ENCODE assay signal across 25 mouse cellular contexts in the genomic region with DNA sequence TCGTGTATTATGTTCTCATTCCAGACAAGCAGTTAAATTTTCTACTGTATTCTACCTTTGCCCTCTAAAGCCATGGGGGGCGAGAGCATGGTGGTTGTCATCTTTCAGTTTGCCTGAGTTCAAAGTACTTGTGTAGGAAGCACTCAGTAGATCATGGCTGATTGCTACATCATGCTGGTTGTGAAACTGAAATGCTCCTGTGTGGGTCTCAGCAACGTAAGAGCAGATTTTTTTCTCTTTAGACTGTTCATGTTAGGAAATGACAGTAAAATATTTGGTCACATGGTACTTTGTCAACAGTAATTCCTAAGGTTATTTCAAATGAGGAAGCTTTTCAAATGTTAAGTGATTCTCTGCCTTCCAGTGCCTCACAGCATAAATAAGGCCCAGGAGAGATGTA. TPM values are rescaled to one million over a fixed set of nuclear protein-coding genes. Genes with fewer than 3 reads are reported as not detected.
DNase-seq lines count a peak whose midpoint lies in the region; ATAC-seq and TF ChIP-seq lines count a peak whose summit lies in the region.
"Had no signal": no experiment of that assay in that cellular context is flagged by ENCODE, and none has a peak within 500 bp of the region (broad histone marks: within the 10 kb centered on the region; RNA-seq: fewer than 3 reads in every experiment).

No protein-coding gene starts in this region.

- DNase-seq in kidney, adult 2 months, result peak; percentile 14
- DNase-seq in fat pad, adult 2 months (ENCODE audit: extremely low read depth, low read depth, low spot score), result peak; percentile 75
- peak; percentile 39 for DNase-seq in lung, postnatal 14 days
- peak; percentile 35 for DNase-seq in yolk sac, embryonic 10.5 days (ENCODE audit: low spot score)
- no peak for DNase-seq in spleen, postnatal 14 days (ENCODE audit: low spot score in 2 of 2)
- DNase-seq in hindbrain, embryonic 14.5 days (ENCODE audit: low spot score), result no peak
- DNase-seq: B cell, adult 2 months; cerebellum, adult 11 months; cerebellum, postnatal 25 days; gastrocnemius, postnatal 36 days; heart, postnatal 14 days; kidney, adult 11 months; kidney, postnatal 25 days; layer of hippocampus, postnatal 36 days; retina, postnatal 1 day; right cerebral cortex, postnatal 4 days; thymus, postnatal 25 days had no signal

- no peak overlapping the region for H3K4me2 ChIP-seq in kidney, embryonic 15.5 days
- H3K4me2 ChIP-seq in hindbrain, embryonic 14.5 days (replicated peaks), result no peak overlapping the region
- H3K4me2 ChIP-seq: heart, embryonic 11.5 days; hindbrain, embryonic 15.5 days; midbrain, embryonic 12.5 days; neural tube, embryonic 15.5 days had no signal

- H3K9me3 ChIP-seq in kidney, embryonic 15.5 days (replicated peaks), result no peaks in the 10 kb centered on the region
- no peaks in the 10 kb centered on the region for H3K9me3 ChIP-seq in hindbrain, embryonic 14.5 days (ENCODE audit: control insufficient read depth, low read length)
- H3K9me3 ChIP-seq: embryonic facial prominence, embryonic 10.5 days; hindbrain, embryonic 15.5 days; midbrain, embryonic 12.5 days; neural tube, embryonic 15.5 days had no signal

- peaks cover 5% of the 10 kb centered on the region for H3K36me3 ChIP-seq in kidney, adult 2 months (ENCODE audit: control insufficient read depth, insufficient read depth, low read length)
- H3K36me3 ChIP-seq in kidney, embryonic 15.5 days, result peaks cover 68% of the 10 kb centered on the region
- H3K36me3 ChIP-seq in hindbrain, embryonic 14.5 days (replicated peaks; ENCODE audit: control insufficient read depth, insufficient read depth), result peaks cover 62% of the 10 kb centered on the region

- no peak overlapping the region for H3K27ac ChIP-seq in kidney, adult 2 months (ENCODE audit: insufficient read depth, low read depth, low read length)
- H3K27ac ChIP-seq in kidney, embryonic 15.5 days, result no peak overlapping the region
- no peak overlapping the region for H3K27ac ChIP-seq in hindbrain, embryonic 14.5 days
- H3K27ac ChIP-seq: embryonic facial prominence, embryonic 10.5 days; hindbrain, embryonic 15.5 days; midbrain, embryonic 12.5 days; neural tube, embryonic 15.5 days had no signal

- no peak for ATAC-seq in kidney, embryonic 15.5 days (replicated peaks; ENCODE audit: low FRiP score)
- no peak for ATAC-seq in hindbrain, embryonic 14.5 days (ENCODE audit: low FRiP score)
- ATAC-seq: forebrain, embryonic 14.5 days had no signal

- no peak for TF ChIP-seq POLR2A in kidney, adult 2 months (IDR thresholded peaks at IDR 0.05; ENCODE audit: low read depth, low read length)

- WGBS in kidney, adult 2 months, result 60% methylated on average over 3 of the region's 3 CpGs
- WGBS in kidney, embryonic 15.5 days, result 87% methylated on average over 3 of the region's 3 CpGs
- 93% methylated on average over 3 of the region's 3 CpGs for WGBS in hindbrain, embryonic 14.5 days

- H3K27me3 ChIP-seq in kidney, adult 2 months (replicated peaks; ENCODE audit: control insufficient read depth, insufficient read depth, low read length), result no peaks in the 10 kb centered on the region
- H3K27me3 ChIP-seq in kidney, embryonic 15.5 days, result no peaks in the 10 kb centered on the region
- H3K27me3 ChIP-seq in hindbrain, embryonic 14.5 days (ENCODE audit: control insufficient read depth, insufficient read depth, low read length), result no peaks in the 10 kb centered on the region
- H3K27me3 ChIP-seq: hindbrain, embryonic 15.5 days; midbrain, embryonic 12.5 days; neural tube, embryonic 15.5 days had no signal

- no peak for TF ChIP-seq CTCF in kidney, adult 2 months (conservative IDR thresholded peaks at IDR 0.05; ENCODE audit: insufficient read depth, insufficient read length, low read depth, low read length)

- H3K4me3 ChIP-seq in kidney, adult 2 months (ENCODE audit: insufficient read depth, low read depth, low read length), result no peak overlapping the region
- no peak overlapping the region for H3K4me3 ChIP-seq in kidney, embryonic 15.5 days (replicated peaks)
- no peak overlapping the region for H3K4me3 ChIP-seq in hindbrain, embryonic 14.5 days (replicated peaks; ENCODE audit: low read length)
- H3K4me3 ChIP-seq: embryonic facial prominence, embryonic 10.5 days; hindbrain, embryonic 15.5 days; midbrain, embryonic 12.5 days; myocyte; neural tube, embryonic 15.5 days had no signal

- H3K4me1 ChIP-seq in kidney, adult 2 months (ENCODE audit: control insufficient read depth, insufficient read depth, low read length), result peaks cover 17% of the 10 kb centered on the region; the same call in 1 of the 2 replicates
- H3K4me1 ChIP-seq in kidney, embryonic 15.5 days, result peaks cover 11% of the 10 kb centered on the region
- peaks cover 13% of the 10 kb centered on the region for H3K4me1 ChIP-seq in hindbrain, embryonic 14.5 days (replicated peaks; ENCODE audit: control insufficient read depth, insufficient read depth, low read length)

- H3K9ac ChIP-seq in kidney, embryonic 15.5 days, result no peak overlapping the region
- H3K9ac ChIP-seq in hindbrain, embryonic 14.5 days, result no peak overlapping the region
- H3K9ac ChIP-seq: hindbrain, embryonic 15.5 days; midbrain, embryonic 12.5 days; neural tube, embryonic 15.5 days had no signal

RNA-seq across cellular contexts. Expression of a gene that starts 4.9 kb away (rescaled TPM):
- 10.1 and 12.0 TPM in 2 replicates for polyA plus RNA-seq in kidney, adult 2 months (2012; rRNA removed)
- polyA plus RNA-seq in kidney, embryonic 15.5 days (2015; fragmentation: Nextera tagmentation; extraction: Ambion mirVana), result 21.9 and 23.5 TPM in 2 replicates
- 18.5 and 18.6 TPM in 2 replicates for polyA plus RNA-seq in hindbrain, embryonic 14.5 days (2014; fragmentation: Nextera tagmentation; extraction: Ambion mirVana)

RNA-seq across cellular contexts. Expression of a gene that starts 13.3 kb away (rescaled TPM):
- 17.7 and 18.8 TPM in 2 replicates for polyA plus RNA-seq in kidney, adult 2 months (2012; rRNA removed)
- polyA plus RNA-seq in kidney, embryonic 15.5 days (2015; fragmentation: Nextera tagmentation; extraction: Ambion mirVana), result 97.0 and 106 TPM in 2 replicates
- 47.0 and 48.5 TPM in 2 replicates for polyA plus RNA-seq in hindbrain, embryonic 14.5 days (2014; fragmentation: Nextera tagmentation; extraction: Ambion mirVana)

RNA-seq across cellular contexts. Expression of a gene that starts 46.6 kb away (rescaled TPM):
- polyA plus RNA-seq in kidney, adult 2 months (2012; rRNA removed), result 0.99 and 1.5 TPM in 2 replicates
- polyA plus RNA-seq in kidney, embryonic 15.5 days (2015; fragmentation: Nextera tagmentation; extraction: Ambion mirVana), result 3.1 and 3.2 TPM in 2 replicates
- 94.1 and 99.4 TPM in 2 replicates for polyA plus RNA-seq in hindbrain, embryonic 14.5 days (2014; fragmentation: Nextera tagmentation; extraction: Ambion mirVana)

Comparison
In these comparisons a context has a peak if more than half of its experiments do, and no peak if none do; other contexts are left out.
1. DNase-seq: peak in kidney, adult 2 months (single experiment), fat pad, adult 2 months (single experiment), lung, postnatal 14 days (single experiment) and yolk sac, embryonic 10.5 days (single experiment); none in spleen, postnatal 14 days (0 of 2) and hindbrain, embryonic 14.5 days (single experiment).
2. RNA of a gene that starts 46.6 kb away (polyA plus RNA-seq): 94.1 to 99.4 TPM in hindbrain, embryonic 14.5 days; 3.1 to 3.2 TPM in kidney, embryonic 15.5 days and 0.99 to 1.5 TPM in kidney, adult 2 months; every median in the first group is over 10 times any median in the second.